Mouse (Mus musculus): ENCODE results near the gene Ubac1. TPM values are rescaled to one million over a fixed set of nuclear protein-coding genes. Genes with fewer than 3 reads are reported as not detected.

Gene Ubac1
- 50.6 and 120 TPM in 2 replicates for polyA plus RNA-seq (2012; ENCODE audit: low replicate concordance)

DNA sequence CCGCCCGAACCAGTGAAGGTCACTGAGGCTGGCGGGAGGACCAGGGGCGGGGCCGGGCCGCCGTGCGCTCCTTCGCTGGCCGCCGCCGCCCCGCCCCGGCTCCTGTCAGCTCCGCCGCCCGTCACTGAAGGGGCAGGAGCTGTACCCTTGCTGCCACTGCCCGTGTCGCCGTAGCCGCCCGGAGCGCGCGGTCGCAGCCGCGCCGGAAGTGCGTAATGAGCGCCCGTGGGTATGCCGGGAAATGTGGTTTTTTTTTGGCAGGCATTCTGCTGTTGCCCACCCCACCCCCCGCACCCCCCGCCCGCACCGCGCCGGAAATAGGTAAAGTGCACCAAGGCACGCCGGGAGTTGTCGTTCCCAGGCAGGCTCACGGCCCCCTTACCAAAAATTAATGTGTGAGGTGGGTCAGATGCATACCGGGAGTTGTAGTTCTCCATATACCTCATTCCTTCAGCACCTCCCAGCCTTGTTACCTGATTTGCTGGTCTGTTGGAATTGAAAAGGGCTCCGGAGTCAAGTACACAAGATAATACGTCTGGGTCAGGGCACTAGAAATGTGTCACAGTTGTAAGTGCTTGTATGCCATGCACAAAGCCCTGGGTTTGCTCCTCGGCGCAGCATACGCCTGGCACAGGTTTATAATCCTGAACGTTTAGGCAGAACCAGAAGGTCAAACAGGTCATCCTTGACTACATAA is at the start of gene Ubac1:
Gene Ubac1, minus strand, starts transcription at position 187 of the 697 bp plus-strand sequence.

DNA sequence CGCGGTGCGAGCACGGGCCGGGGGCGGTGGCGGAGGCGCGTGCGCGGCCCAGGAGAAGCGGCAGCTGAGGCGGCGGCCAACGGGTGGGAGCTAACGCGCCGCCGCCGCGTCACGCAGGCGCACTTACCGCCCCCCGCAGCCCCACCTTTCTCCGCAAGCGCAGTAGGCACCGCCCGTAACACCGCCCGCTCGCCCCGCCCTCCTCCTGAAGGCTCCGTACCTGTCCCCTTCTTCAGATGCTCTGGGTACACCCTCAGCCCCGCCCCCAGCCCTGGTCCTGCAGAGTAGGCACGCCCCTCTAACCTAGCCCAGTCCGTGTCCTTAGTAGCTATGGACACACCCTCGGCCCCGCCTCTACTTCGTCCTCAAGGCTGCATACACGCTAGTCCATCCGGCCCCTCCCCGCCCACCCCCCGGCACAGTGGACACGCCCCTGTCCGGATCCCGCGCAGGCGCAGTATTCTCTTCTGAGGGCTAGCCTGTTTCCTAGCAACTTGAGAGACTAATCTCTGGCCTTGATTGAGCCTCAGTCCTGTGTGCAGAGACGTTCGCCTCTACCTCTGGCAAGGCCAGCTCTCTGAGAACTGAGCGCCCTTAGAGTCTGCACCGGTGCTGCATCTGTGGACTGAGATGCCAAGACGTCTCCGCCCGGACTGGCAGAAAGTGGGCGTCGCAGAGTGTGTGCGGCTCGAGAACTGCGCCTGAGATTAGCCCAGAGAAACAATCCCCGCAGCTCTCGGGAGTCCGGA is 38.2 kb downstream of the Ubac1 start, which contains the start of gene Camsap1:
Gene Camsap1, minus strand, starts transcription at position 124 of the 749 bp plus-strand sequence.

Other genes starting within 250 kb of the Ubac1 start
- not detected in 2 replicates for gene Lcn11, start 244.7 kb downstream of the Ubac1 start, polyA plus RNA-seq (2012; ENCODE audit: low replicate concordance)
- not detected in 2 replicates for gene Gm13539, start 239.5 kb downstream of the Ubac1 start, polyA plus RNA-seq (2012; ENCODE audit: low replicate concordance)
- not detected in 2 replicates for gene Glt6d1, start 205.9 kb downstream of the Ubac1 start, polyA plus RNA-seq (2012; ENCODE audit: low replicate concordance)
- not detected in 2 replicates for gene Lcn9, start 198.6 kb downstream of the Ubac1 start, polyA plus RNA-seq (2012; ENCODE audit: low replicate concordance)
- not detected in 2 replicates for gene Sohlh1, start 174.5 kb downstream of the Ubac1 start, polyA plus RNA-seq (2012; ENCODE audit: low replicate concordance)
- gene Kcnt1, start 158.0 kb downstream of the Ubac1 start, polyA plus RNA-seq (2012; ENCODE audit: low replicate concordance), result not detected in 2 replicates
- gene Camsap1, start 38.5 kb downstream of the Ubac1 start, polyA plus RNA-seq (2012; ENCODE audit: low replicate concordance), result 5.1 and 6.0 TPM in 2 replicates
- 11.9 and 23.0 TPM in 2 replicates for gene Nacc2, start 101.5 kb upstream of the Ubac1 start, polyA plus RNA-seq (2012; ENCODE audit: low replicate concordance)
- gene Lhx3, start 186.5 kb upstream of the Ubac1 start, polyA plus RNA-seq (2012; ENCODE audit: low replicate concordance), result not detected in 2 replicates
- gene Qsox2, start 215.8 kb upstream of the Ubac1 start, polyA plus RNA-seq (2012; ENCODE audit: low replicate concordance), result 4.6 and 5.8 TPM in 2 replicates